Mouse (Mus musculus) central nervous system, embryonic 11.5 days (tissue): ENCODE data around the gene Cysrt1. TPM values are rescaled to one million over a fixed set of nuclear protein-coding genes. Genes with fewer than 3 reads are reported as not detected.

Source experiments
- polyA plus RNA-seq: library from polyadenylated mRNA; depleted of rRNA; stranded (reverse); fragments of >200 nt; gene quantifications from 2 replicates; pipeline ENCODE4 v1.2.3, GENCODE M21; 2012; rRNA removed

Gene Cysrt1
- polyA plus RNA-seq, result 0.16 TPM in 1 of 2 replicates, not detected in the other

DNA sequence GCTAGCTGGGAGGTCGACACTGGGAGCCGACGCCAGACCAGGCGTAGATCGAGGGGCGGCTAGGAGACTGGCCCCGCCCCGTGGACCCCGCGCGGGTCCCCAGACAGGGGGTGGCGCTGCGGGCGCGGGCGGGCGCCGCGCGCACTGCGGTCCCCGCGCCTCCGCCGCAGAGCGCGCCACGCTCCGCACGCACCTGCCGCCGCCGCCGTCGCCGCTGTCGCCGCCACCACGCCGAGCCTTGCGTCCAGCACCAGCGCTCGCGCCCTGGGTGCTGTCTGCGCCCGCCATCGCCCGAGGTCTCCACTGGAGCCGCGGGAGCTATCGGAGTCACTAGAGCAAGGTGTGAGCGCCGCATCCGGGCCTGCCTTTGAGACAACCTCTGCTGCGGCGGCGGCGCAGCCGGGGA, at the start of gene Cysrt1, which contains the start of gene Rnf208:
Cysrt1 (minus strand) TSS at position 352 of the 406 bp plus-strand sequence.
Rnf208 (plus strand) TSS at position 155 of the 406 bp plus-strand sequence.

GRCm38 (mm10) chr2:25289651-25290050, 47.4 kb upstream of the Cysrt1 start, which contains the start of gene Lrrc26:
Gene Lrrc26 (plus strand): TSS chr2:25289915.

GRCm38 (mm10) chr2:25287927-25288649, 45.8 kb upstream of the Cysrt1 start, which contains the start of gene Tmem210:
Gene Tmem210 (plus strand): TSS chr2:25288145.

GRCm38 (mm10) chr2:25271827-25272511, 29.7 kb upstream of the Cysrt1 start, which contains the start of the genes Ssna1 and Anapc2:
Gene Ssna1 (minus strand): TSS chr2:25272438.
Gene Anapc2 (plus strand): TSS chr2:25272478.

DNA sequence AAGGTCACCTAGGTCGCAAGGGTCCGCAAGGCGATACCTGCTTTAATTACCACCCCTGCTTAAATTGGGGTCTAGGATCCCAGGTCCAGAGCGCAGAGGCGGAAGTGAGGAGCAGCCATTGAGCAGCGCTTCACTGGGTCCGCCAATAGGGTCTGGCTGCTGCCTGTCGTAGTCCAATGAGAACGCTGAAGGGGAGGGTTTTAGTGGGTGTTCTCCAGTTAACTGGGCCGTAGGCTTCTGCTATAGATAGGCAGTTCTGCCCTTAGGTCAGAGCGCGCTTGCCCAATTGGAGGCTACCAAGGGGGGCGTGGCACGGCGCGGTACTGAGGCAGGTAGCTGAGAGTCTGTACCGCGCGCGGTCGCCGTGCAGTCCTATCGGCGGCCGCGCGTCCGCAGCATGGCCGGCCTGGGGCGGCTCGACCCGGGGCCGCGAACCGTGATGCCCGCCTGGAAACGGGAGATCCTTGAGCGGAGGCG, 20.1 kb upstream of the Cysrt1 start, which contains the start of gene Tprn:
Tprn (plus strand) TSS at position 328 of the 477 bp plus-strand sequence.

GRCm38 (mm10) chr2:25255284-25255779, 13.1 kb upstream of the Cysrt1 start, which contains the start of gene Tmem203:
Gene Tmem203 (plus strand): TSS chr2:25255439.

GRCm38 (mm10) chr2:25246183-25247072, 4.2 kb upstream of the Cysrt1 start, which contains the start of gene AL732309.1:
Gene AL732309.1 (minus strand): TSS chr2:25246863.

GRCm38 (mm10) chr2:25236614-25237013, 5.6 kb downstream of the Cysrt1 start, which contains the start of gene Rnf224:
Gene Rnf224 (minus strand): TSS chr2:25236787.

GRCm38 (mm10) chr2:25234050-25234449, 8.2 kb downstream of the Cysrt1 start, which contains the start of gene Slc34a3:
Gene Slc34a3 (minus strand): TSS chr2:25234364.

DNA sequence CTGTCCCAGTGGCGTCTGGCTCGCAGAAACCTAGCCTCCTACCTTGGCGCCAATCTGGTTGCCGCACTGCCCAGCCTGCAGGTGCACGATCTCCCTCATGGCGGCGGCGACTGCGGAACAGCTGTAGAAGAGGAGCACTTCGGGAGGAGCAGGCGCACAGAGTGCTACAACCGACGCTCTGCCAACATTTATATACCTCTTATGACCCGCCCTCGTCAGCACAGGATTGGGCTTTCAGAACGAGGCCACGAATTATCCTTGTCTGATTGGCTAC, 17.8 kb downstream of the Cysrt1 start, which contains the start of gene Tubb4b:
Tubb4b (minus strand) TSS at position 211 of the 274 bp plus-strand sequence.

DNA sequence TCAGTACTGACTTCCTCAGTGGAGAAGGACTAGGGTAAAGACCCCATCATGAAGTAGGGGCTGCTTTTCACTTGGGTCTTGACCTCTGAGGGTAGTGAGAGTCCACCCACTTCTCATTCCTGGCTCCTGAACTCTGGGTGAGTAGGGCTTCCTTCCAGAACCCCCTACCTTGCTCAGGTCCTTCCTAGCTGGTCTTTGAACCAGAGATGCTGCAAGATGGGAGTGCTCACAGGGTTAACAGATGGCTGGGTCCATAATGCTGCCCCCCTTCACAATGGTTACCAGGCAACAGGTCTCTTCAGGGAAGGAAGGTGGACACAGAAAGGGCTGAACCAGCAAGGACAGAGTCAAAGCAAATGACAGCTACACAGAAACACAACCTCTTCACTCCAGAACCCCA, 23.8 kb downstream of the Cysrt1 start, which contains the start of gene Fam166a:
Fam166a (plus strand) TSS at position 301 of the 400 bp plus-strand sequence.

DNA sequence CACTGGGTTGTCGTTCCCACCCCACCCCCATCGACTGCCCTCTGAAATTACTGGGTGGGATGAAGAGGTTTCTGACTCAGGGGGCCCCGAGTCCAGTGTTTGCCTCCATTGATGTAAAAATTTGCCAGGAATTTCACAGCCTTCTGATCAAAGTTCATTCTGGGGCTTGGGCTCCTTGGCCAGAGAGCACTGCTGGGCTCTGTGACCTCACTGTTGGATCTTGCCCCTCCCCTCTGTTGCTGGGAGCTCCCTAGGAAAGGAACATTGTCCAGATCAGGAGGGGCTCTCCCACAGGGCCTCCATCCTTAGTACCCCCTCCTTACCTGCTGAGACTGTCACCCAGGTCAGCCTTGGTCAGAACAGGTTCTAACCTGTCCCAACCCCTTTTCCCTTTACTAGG, 27.8 kb downstream of the Cysrt1 start, which contains the start of gene Stpg3:
Stpg3 (minus strand) TSS at position 194 of the 400 bp plus-strand sequence.

GRCm38 (mm10) chr2:25211121-25211670, 31.1 kb downstream of the Cysrt1 start, which contains the start of gene Nelfb:
Gene Nelfb (minus strand): TSS chr2:25211489.

DNA sequence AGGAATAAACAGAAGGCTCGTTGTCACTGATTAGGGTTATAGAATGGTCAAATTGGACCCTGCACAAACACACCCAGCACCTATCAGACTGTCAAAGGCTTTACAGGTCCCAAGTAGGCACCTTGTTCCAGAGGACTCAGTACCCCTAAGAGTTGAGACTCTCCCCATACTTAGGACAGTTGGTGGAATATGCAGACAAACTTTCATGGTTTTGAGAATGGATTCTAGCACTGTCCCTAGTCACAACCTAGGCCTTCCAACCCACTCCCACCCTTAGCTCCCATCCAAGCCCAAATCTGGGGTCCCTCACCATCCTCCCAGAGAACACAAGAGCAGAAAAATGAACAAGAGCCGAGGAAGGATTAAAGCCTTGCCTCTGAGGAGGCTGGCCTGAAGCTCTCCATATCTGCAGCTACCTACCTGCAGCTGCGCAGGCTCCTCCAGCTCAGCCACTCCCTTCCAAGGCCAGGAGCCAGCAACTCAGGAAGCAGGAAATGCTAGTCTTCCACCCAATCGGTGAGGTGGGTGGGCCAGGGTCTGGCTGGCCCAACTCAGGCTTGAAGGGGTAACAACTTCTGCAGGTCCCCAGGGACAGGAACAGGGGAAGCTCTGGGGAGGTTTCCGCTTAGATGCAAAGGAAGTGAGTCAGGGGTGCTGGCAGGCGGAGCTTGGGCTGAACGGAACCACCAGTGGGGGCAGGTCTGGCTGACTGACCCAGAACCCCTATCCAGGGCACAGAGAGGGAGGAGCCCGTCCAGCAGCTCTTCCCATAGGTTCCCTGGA, 45.9 kb downstream of the Cysrt1 start, which contains the start of gene Tor4a:
Tor4a (minus strand) TSS at position 715 of the 783 bp plus-strand sequence.

Other genes starting within 250 kb of the Cysrt1 start
- 88.4 and 93.5 TPM in 2 replicates for gene Nsmf, start 188.1 kb downstream of the Cysrt1 start, polyA plus RNA-seq
- 0.06 and 0.11 TPM in 2 replicates for gene Entpd8, start 162.1 kb downstream of the Cysrt1 start, polyA plus RNA-seq
- gene Noxa1, start 147.3 kb downstream of the Cysrt1 start, polyA plus RNA-seq, result 0.10 and 0.18 TPM in 2 replicates
- gene Nrarp, start 61.7 kb downstream of the Cysrt1 start, polyA plus RNA-seq, result 61.4 and 82.9 TPM in 2 replicates
- 1.9 and 2.3 TPM in 2 replicates for gene Tor4a, start 45.6 kb downstream of the Cysrt1 start, polyA plus RNA-seq
- 76.7 and 116 TPM in 2 replicates for gene Nelfb, start 31.0 kb downstream of the Cysrt1 start, polyA plus RNA-seq
- not detected in 2 replicates for gene Stpg3, start 27.8 kb downstream of the Cysrt1 start, polyA plus RNA-seq
- gene Fam166a, start 23.7 kb downstream of the Cysrt1 start, polyA plus RNA-seq, result 0.14 TPM in 1 of 2 replicates, not detected in the other
- 438 and 534 TPM in 2 replicates for gene Tubb4b, start 17.8 kb downstream of the Cysrt1 start, polyA plus RNA-seq
- gene Slc34a3, start 8.1 kb downstream of the Cysrt1 start, polyA plus RNA-seq, result 0.04 TPM in 1 of 2 replicates, not detected in the other
- gene Rnf224, start 5.7 kb downstream of the Cysrt1 start, polyA plus RNA-seq, result 0.02 TPM in 1 of 2 replicates, not detected in the other
- gene Rnf208, start 197 bp downstream of the Cysrt1 start, polyA plus RNA-seq, result 25.3 and 26.0 TPM in 2 replicates
- gene AL732309.1, start 4.4 kb upstream of the Cysrt1 start, polyA plus RNA-seq, result 8.1 and 14.5 TPM in 2 replicates
- gene Tmem203, start 13.0 kb upstream of the Cysrt1 start, polyA plus RNA-seq, result 22.0 and 23.7 TPM in 2 replicates
- 4.1 and 4.2 TPM in 2 replicates for gene Tprn, start 20.2 kb upstream of the Cysrt1 start, polyA plus RNA-seq
- 131 and 133 TPM in 2 replicates for gene Ssna1, start 30.0 kb upstream of the Cysrt1 start, polyA plus RNA-seq
- gene Anapc2, start 30.0 kb upstream of the Cysrt1 start, polyA plus RNA-seq, result 106 and 109 TPM in 2 replicates
- not detected in 2 replicates for gene Tmem210, start 45.7 kb upstream of the Cysrt1 start, polyA plus RNA-seq
- not detected in 2 replicates for gene Lrrc26, start 47.5 kb upstream of the Cysrt1 start, polyA plus RNA-seq
- 1.6 and 2.0 TPM in 2 replicates for gene Grin1, start 76.7 kb upstream of the Cysrt1 start, polyA plus RNA-seq
- 29.2 and 34.9 TPM in 2 replicates for gene Man1b1, start 89.9 kb upstream of the Cysrt1 start, polyA plus RNA-seq
- 22.1 and 29.3 TPM in 2 replicates for gene Dpp7, start 113.9 kb upstream of the Cysrt1 start, polyA plus RNA-seq
- 2.9 and 5.3 TPM in 2 replicates for gene Uap1l1, start 123.2 kb upstream of the Cysrt1 start, polyA plus RNA-seq
- gene Sapcd2, start 129.9 kb upstream of the Cysrt1 start, polyA plus RNA-seq, result 64.9 and 72.9 TPM in 2 replicates
- gene Entpd2, start 153.4 kb upstream of the Cysrt1 start, polyA plus RNA-seq, result 0.11 and 0.17 TPM in 2 replicates
- gene Npdc1, start 156.9 kb upstream of the Cysrt1 start, polyA plus RNA-seq, result 146 and 170 TPM in 2 replicates
- 0.06 and 0.31 TPM in 2 replicates for gene Fut7, start 180.8 kb upstream of the Cysrt1 start, polyA plus RNA-seq
- gene Abca2, start 186.3 kb upstream of the Cysrt1 start, polyA plus RNA-seq, result 15.7 and 15.9 TPM in 2 replicates
- 0.16 and 0.36 TPM in 2 replicates for gene Clic3, start 214.4 kb upstream of the Cysrt1 start, polyA plus RNA-seq
- 23.7 and 35.7 TPM in 2 replicates for gene Paxx, start 218.6 kb upstream of the Cysrt1 start, polyA plus RNA-seq
- 0.34 and 0.41 TPM in 2 replicates for gene Ptgds, start 227.6 kb upstream of the Cysrt1 start, polyA plus RNA-seq